Mouse (Mus musculus): ENCODE results near the gene Add2.

GRCm38 (mm10) chr6:86020948-86021347 lies 7.5 kb upstream of the Add2 start:
- TF ChIP-seq CTCF (IDR thresholded peaks at IDR 0.05; ENCODE audit: insufficient read depth, low read length) (peak; percentile 29; the same call in 1 of the 2 replicates), POLR2A (IDR thresholded peaks at IDR 0.05; ENCODE audit: borderline replicate concordance, extremely low read depth, low read depth, low read length) (no peak)
